Mouse (Mus musculus) neutrophil, adult 83 days (primary cell): Measurements from ENCODE around the gene 2300002M23Rik. TPM values are rescaled to one million over a fixed set of nuclear protein-coding genes. Genes with fewer than 3 reads are reported as not detected.

Source experiments
- total RNA-seq, 2 experiments: library from RNA; stranded (reverse); gene quantifications; one replicate each; pipeline ENCODE4 v1.2.4; 2023

Gene 2300002M23Rik
- total RNA-seq: not detected

GRCm38 (mm10) chr17:35567150-35567549, at the start of gene 2300002M23Rik:
Gene 2300002M23Rik, plus strand, starts transcription at chr17:35567450.

DNA sequence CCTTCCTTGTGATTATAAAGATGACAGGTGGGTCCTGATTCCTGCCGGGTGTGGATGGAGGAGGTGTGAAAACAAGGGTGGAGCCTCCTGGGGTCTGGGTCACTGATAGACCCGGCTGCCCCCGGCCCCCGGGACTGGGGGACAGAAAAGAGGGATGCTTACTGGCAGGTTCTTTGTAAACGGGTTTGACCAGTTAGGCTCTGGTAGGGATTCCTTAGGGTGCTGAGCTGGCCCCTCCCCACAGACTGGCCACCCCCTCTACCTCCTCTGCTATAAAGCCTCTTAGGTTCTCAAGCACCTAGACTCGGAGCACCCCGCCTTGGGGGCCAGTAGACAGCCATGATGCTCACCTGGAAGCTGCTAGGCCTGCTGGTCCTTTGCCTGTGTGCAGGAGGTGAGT, 34.3 kb upstream of the 2300002M23Rik start, which contains the start of gene Psors1c2:
Gene Psors1c2 (plus strand): TSS at position 301 of the 400 bp plus-strand sequence.

GRCm38 (mm10) chr17:35551881-35552414, 15.3 kb upstream of the 2300002M23Rik start, which contains the start of gene Cdsn:
Gene Cdsn, plus strand, starts transcription at chr17:35552128.

GRCm38 (mm10) chr17:35601249-35601648, 34.0 kb downstream of the 2300002M23Rik start, which contains the start of gene Sfta2:
Gene Sfta2, plus strand, starts transcription at chr17:35601549.

Other genes with a start within 250 kb of the 2300002M23Rik start
- gene H2-Q1, start 247.0 kb upstream of the 2300002M23Rik start, total RNA-seq: 1 to 10 TPM; 6.7 to 6.9 TPM
- 1 to 10 TPM; 5.5 to 6.4 TPM for gene H2-Q2, start 225.2 kb upstream of the 2300002M23Rik start, total RNA-seq
- gene H2-Q4, start 187.8 kb upstream of the 2300002M23Rik start, total RNA-seq: 10 to 100 TPM; 73.7 to 78.8 TPM
- 10 to 100 TPM; 16.6 to 19.4 TPM for gene H2-Q6, start 142.6 kb upstream of the 2300002M23Rik start, total RNA-seq
- 10 to 100 TPM; 15.6 to 18.5 TPM for gene H2-Q7, start 128.3 kb upstream of the 2300002M23Rik start, total RNA-seq
- gene H2-Q10, start 97.4 kb upstream of the 2300002M23Rik start, total RNA-seq: 10 to 100 TPM; 52.2 to 52.4 TPM
- 1 to 10 TPM; 1.2 to 2.6 TPM for gene Pou5f1, start 61.4 kb upstream of the 2300002M23Rik start, total RNA-seq
- gene Tcf19, start 50.6 kb upstream of the 2300002M23Rik start, total RNA-seq: 10 to 100 TPM; 35.4 to 36.0 TPM
- 10 to 100 TPM; 14.5 to 17.8 TPM for gene Cchcr1, start 50.4 kb upstream of the 2300002M23Rik start, total RNA-seq
- not detected for gene Psors1c2, start 34.2 kb upstream of the 2300002M23Rik start, total RNA-seq
- gene Cdsn, start 15.3 kb upstream of the 2300002M23Rik start, total RNA-seq: not detected
- gene Sfta2, start 34.1 kb downstream of the 2300002M23Rik start, total RNA-seq: not detected
- not detected for gene Gm9573, start 59.2 kb downstream of the 2300002M23Rik start, total RNA-seq
- gene Mucl3, start 76.2 kb downstream of the 2300002M23Rik start, total RNA-seq: not detected
- 10 to 100 TPM; 11.3 to 12.6 TPM for gene Vars2, start 100.1 kb downstream of the 2300002M23Rik start, total RNA-seq
- gene Gtf2h4, start 106.3 kb downstream of the 2300002M23Rik start, total RNA-seq: 10 to 100 TPM; 13.9 to 14.0 TPM
- gene Ddr1, start 137.2 kb downstream of the 2300002M23Rik start, total RNA-seq: under 1 TPM; 0.18 to 0.51 TPM